Mouse (Mus musculus) lung, postnatal 36 days (tissue): ENCODE data around the gene Ppp2r2d.

Source experiments
- DNase-seq: peaks from one replicate; pipeline ENCODE4 v3.0.0; 2022; ENCODE audit warnings: mixed read lengths

Ppp2r2d gene

DNA sequence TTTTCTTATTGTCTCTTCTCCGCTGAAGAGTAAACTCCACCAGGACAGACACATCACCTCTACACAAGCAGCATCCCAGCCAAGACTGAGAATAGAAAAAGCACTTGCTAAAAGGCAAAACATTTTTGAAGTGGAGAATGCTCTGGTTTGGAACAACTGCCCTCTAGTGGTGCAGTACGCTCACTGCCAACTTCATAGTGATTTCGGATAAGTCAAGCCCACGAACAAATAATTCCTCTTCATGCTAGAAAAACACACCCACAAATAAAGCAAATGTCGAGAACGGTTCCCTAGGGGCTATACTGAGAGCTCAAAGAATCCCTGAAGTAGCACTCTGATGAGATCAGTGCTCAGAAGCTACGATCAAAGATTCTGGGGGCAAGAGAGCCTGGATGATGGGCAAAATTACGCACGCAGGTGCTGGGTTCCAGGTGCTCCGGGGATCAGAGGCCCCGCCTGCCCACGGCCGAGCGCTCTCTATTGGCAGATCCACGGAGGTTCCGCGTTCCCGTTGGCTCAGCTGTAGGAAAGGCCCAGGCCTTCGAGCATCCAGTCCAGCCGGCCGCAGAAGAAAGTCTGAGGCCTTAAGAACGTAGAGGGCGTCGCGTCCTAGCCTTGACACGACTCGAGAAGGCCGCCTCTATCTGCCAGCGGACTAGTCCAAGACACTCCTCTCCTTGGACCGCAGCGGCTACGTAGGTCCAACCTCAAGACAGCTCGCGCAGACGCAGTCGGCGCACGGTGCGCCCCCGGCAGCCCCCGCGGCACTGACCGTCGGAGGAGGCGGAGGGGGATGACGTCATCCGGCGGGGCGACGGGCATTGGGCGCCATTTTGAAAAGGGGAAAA is at the start of gene Ppp2r2d, which contains the start of gene Mapk1ip1:
Gene Ppp2r2d, plus strand, starts transcription at position 536 of the 848 bp plus-strand sequence.
Gene Mapk1ip1, minus strand, starts transcription at position 730 of the 848 bp plus-strand sequence.
- DNase-seq, result peak; percentile 97

DNA sequence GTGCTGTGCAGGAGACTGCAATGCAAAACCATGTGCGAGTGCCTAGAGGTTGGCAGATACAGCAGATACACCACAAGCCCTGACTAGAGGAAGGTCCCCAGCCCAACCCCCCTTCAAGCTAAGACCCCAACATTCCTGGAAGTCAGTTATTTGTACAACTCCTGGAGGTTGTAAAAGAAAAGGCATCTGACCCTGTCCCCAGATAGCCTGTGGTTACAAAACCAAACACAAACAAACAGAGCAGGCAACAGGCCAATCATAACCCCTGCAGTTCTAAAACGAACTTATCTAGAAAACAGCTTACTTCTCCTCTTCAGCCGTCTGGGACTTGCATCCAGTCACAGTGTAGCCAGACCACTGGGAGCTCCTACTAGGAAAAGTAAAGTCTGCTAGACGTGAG is 42.5 kb upstream of the Ppp2r2d start:
- DNase-seq, result no peak

DNA sequence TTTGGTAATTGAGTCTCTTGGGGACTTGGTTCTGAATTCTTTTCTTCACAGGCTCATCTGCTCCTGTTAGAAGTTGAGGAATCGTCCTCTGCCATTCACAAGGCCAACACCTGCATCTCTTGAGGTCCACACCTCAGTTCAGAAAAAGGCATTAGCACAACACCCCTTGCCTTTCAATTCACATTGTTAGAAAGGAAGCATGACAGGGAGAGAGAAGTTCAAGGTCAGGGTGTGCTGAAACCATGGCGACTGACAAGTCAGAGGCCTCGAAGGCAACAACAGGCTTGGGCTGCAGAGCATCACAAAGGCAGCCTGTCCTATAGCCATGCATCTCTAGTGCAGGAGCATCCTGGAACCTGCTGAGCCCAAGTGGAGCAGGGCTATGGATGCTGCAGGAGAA is 38.7 kb upstream of the Ppp2r2d start:
- DNase-seq, result no peak

DNA sequence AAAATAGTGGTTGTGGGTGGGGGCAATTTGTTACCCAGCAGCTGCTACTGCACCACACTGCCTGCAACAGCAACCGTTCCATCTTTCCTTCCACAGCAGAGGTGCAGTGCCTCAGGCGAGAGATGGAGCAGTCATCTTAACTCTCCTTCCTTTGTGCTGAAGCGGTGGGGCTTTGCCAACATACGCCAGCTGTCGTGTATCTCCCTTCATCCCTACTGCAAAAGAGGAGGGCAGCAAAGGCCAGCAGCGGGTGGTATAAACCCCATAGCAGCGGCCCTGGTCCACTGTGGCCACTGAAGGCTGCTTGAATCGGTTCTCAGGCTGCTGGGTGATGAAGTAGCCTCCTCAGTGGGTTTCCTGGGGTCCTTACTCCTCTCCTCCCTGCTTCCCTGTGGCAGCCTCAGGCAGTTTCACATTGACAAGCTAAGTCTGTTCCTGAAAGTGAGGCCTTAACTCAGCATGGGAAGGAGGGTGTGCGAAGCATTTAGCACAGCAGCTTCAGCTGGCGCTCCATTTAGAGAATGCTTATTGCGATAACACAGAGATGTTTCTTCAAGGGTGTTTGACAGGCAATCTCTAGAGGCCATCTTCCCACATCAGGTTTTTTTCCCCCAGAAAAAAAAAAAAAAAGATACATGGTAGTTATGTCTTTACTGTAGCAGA is 32.5 kb upstream of the Ppp2r2d start:
- DNase-seq, result no peak

DNA sequence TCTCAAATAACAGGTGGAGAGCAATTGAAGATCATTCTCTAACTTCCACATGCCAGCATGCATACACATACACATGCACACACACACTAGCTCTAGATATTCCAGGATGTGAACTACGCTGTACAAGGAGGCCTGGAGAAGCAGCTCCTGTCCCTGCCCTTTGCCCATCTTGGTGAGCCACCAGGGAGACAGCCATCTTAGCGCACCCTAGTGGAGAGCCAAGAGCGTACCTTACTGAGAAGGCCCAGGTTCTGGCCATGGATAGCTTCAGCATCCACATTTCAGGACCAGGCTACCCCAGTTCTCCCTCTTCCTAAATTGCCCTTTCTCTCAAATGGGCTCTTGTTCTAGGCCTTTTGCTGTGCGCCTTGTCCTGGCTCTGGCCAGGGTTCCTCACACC is 27.6 kb upstream of the Ppp2r2d start:
- DNase-seq, result peak; percentile 11

DNA sequence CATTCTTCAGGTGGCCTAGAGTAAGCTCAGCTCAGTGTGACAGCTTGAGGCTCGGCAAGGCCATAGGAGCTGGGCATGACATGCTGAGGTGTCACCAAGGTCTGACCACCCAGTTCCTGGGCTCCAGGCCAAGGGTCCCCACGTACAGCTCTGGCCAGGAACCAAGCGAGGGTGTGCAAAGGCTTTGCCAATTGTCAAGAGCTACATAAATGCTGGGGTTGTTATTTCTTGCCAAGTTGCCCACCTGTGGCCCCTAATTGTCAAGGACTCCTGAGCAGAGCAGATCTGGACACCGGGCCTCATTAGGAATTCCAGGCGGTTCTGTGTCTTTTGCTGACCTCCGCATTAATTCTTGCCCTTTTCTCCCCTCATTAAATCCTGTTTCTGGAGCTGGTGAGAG is 21.5 kb upstream of the Ppp2r2d start:
- DNase-seq, result no peak

DNA sequence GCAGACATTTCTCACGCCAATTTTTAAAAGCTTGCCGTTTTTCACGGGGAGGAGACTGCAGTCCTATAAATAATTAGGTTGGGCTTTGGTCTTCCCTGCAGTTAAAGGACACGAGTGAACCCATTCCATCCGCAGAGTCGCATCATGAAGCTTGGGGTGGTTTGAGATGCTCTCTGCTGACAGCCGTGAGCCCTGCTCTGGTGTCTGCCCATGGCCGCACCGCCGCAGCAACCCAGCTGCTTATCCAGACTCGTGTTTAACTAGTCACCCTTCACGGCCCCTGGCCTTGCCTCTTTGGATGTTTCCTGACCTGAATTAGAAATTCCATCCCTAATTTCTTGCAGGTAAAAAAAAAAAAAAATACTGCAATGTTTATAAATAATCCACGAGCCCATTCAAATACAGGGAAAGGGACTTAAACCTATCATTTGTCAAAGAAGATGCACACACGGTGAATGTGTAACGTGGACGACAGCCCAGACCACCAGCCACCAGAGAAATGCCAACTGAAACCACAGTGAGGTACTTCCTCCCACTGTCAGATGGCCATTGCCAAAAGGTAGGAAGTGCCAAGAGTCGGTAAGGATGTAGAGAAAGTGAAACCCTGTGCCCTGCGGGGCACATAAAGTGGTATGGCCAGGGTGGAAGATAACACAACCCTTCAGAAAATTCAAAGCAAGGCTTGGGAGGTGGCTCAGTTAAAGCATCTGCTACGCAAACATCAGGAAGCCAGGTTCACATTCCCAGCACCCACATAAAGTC is 20.7 kb upstream of the Ppp2r2d start:
- DNase-seq, result no peak

DNA sequence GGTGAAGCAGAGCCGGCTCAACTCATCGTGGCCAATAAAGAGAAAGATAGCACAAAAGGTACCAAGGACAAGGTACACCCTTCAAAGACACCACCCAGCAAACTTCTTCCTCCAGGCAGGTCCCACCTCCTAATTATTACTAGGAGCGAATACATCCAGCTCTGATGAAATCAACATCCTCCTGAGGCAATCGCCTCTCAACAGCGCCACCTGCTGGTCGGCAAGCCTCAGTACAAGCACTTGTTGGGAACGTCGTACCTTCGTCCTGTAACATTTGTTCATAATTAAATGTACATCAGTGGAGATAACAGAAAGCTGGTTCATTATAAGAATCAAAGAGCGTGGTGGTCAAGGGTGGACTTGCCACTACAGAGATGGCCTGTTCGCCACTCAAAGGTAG is 18.1 kb upstream of the Ppp2r2d start:
- peak; percentile 63 for DNase-seq

DNA sequence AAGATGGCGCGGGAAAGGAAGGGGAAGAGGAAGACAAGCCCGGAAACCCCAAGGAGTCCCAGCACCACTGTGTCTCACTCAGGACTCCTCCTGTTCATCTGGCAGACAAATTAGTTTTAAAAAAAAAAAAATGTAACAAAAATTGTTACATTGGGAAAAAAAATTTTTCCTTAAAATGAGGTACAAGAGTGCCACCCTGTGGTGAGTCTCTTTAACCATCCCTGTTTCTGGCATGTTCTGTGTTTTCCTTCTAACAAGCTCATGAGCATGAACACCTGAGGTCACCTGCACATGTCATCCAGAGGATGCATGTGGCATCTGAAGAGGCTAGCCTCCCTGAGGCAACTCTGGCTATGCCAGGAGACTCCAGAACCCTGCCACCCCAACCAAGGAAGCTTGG is 10.9 kb upstream of the Ppp2r2d start:
- no peak for DNase-seq

DNA sequence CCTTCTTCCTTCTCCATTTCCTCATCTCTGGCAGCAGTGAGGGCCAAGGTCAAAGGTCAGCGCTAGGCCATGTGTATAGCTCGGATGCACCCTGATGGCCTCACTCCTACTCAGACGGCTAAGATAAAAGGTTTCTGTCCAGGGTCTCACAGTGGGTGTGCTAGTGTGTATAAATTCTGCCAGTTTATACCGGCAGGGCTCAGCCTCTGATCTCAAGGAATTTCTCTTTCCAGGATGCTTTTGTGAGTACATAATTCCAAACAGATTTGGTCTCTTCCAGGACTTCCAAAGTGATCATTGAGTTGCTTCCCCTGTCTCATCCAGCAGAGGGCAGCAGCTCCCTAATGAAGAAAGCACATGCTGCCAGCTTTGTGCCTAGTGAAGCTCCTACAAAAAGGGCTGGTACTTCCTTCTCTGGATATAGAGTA is 5.3 kb upstream of the Ppp2r2d start:
- peak; percentile 90 for DNase-seq

DNA sequence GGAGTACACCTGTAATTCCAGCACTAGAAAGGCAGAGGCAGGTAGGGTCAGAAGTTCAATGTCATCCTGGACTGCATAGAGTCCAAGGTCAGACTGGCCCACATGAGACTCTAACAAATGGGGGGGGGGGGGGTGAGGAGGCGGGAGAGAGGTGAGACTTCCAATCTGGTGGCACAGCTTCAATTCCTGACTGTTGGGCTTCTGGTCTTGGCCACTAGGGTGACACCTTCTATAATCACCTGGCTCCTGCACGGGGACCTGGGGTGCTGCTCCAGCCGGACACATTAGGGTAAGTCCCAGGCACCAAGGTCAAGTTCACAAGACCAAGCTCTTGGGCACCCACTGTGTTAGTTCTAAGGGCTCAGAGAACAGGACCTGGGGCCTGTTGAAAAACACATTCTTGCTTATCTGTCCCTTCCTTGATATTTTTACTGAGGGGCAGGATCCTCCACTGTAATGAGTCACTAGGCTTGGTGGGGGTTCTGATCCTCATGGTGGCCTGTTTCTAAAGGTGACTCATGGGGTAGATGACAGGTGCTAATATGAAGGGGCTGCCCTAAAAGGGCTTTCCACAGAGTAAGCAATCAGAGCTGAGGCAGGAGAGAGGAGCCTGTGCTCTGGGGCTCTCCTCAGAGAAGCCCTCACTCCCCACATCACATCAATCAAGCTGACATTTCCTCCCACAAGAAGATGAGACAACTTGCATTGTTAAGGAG is 4.3 kb upstream of the Ppp2r2d start:
- no peak for DNase-seq

DNA sequence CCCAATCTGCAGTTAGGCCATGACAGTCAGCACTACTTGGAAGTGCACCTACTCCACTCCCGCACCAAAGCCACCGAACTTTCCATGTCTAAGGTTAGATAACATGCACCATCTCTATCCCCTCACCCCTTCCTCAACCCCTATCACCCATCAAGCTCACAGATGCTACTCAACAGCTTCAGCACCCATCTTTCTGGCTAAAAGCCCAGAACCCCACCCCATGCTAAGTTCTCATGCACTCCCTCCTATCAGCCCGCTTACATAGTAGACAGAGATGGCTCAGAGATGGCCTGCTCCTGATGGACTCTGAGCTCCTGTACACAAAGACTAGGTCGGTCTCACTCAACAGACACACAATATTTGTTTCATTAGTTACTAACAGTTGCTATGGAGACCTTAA is 2.5 kb upstream of the Ppp2r2d start:
- no peak for DNase-seq

DNA sequence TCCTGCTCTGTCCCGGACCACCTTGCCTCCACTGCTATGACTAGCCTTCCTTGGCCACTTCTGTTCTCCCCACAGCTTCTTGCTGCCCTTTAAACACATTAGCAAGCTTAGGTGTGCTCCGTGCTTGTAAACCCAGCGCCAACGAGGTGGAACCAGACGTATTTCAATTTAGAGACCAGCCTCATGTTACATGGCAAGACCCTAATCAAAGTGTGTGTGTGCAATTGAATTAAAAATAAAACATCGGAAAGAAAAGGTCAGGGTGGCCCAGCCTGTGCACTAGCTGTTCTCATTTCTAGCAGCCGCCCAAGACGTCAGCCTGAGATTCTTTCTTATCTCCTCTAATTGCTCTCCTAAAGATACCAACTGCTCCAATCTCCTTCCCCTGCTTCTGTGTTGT is 768 bp upstream of the Ppp2r2d start:
- DNase-seq, result no peak

DNA sequence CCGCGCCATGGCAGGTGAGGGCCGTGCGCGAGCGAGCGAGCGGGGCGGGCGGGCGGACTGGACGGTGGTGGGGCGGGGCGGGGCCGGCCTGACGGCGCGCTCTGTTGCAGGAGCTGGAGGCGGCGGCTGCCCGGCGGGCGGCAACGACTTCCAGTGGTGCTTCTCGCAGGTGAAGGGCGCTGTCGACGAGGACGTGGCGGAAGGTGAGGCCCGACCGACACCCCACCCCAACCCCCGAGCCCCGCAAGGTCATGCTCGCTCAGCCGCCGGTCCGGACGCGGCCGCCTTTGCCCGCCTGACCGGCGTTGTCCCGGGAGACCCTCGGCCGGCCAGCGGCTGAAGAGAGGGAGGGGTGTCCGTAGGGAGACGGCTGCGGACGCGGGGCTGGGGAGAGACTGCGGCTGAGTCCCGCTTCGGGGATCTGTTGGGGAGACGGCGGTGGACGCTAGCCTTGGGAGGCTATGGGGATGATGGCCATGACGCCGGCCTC is 668 bp downstream of the Ppp2r2d start:
- peak; percentile 58 for DNase-seq

DNA sequence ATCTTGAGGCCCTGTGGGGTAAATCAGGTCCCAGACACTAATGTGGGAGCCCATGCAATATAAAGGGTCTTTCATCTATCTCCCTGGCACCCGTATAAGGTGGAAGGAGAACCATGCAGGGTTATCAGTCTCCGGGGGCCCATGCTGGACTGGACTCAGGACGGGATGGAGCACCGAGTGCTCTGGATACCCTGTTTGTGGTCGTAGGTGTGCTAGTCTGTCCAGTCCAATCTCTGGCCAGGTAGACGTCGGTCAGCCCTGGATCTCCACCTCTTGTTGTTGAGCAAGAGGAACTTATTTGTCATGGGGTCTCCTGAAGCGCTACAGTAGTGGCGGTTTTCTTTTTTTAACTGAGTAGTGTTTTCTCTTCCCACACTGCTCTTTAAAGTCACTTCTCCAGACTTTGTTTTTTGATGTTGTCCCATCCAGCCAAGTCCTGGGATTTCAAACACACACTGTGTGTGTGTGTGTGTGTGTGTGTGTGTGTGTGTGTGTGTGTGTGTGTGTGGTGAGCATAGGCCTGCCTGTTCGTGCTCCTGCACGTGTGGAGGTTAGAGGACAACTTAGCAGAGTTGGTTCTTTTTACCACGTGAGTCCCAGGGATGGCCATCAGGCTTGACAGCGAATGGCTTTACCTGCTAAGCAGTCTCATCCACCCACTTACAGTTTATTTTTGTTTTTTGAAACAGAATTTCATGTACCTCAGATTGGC is 1.6 kb downstream of the Ppp2r2d start:
- DNase-seq, result no peak

DNA sequence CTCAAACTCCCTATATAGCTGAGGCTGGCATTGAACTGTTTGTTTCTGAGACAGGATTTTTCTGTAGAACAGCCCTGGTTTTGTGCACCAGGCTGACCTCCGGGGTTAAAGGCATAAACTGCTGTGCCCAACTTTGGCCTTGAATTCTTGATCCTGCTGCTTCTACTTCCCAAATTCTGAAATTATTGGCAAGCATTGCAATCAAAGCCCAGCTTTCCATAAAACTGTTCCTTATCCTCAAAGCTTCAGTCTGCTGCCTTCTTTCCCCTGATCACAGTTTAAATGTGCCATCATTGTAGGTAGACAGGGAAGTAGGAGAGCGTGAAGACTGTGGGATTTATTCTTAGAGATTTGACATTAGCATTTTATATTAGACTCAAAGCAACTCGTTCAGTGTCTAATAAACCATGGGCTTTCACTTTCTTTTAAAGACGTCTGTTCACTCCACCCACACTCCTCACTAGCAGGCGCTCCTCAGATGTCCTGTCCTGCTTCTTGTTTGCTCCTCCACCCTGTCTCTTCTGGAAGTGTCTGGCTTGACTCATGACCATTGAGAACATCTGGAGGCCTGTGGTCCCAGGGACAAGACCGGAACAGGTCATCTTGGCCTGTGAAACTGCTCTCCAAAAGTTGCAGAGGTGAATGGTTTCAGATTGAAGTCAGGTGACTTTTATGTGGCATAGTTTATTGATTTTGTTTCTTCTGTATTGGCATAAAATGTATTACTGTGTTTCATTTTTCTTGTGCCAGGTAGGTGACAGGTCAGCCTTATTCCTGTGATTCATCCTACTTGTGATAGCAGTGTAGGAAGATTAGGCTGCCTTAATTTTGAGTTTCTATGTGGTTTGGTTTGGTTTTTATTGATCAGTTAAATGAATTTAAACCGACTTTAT is 2.4 kb downstream of the Ppp2r2d start:
- DNase-seq, result no peak

DNA sequence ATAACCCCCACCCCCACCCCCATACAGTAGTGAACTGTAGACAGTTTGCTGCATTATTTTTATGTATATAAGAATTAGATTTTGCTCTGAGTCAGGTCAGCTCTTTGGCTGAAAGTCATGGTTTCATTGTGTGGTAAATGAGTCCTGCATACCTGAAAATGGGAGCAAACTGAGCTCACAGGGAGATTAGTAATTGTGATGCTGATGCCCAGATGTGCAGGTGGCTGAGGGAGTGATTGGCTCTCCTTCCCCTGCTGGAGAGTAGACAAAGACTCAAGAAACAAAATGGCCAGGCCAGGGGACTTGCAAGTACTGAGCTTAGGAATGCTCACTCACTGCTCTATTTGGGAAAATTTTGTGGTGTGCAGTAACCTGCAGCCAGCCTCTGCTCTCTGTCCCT is 4.2 kb downstream of the Ppp2r2d start:
- DNase-seq, result no peak

DNA sequence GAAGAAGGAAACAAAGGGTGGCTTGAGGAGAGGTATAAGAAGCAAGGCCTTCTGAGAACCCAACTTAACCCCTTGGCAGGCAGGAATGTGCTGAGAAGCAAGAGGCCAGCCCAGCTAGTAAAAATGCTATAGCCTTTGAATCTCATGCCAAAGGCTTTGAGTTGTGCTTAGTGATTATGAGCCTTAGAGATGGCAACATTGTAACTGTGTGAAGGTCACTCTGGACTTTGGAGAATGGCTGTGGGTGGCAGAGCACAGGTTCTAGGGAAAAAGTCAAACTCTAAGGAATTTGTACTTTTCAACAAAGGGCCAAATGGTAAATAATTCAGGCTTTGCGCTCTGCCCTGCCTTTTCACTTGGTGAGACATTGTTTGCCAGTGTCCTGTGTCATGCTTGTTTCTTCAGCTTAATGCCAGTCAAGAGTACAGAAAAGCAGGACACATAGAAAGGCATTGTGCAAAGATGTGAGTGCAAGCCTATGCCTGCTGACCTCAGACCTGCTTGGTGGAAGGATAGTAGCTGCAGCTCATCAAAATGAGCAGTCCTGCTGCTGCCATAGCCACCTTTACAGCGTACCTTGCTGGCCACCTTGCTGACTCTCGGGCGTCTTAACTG is 7.6 kb downstream of the Ppp2r2d start:
- DNase-seq, result no peak

DNA sequence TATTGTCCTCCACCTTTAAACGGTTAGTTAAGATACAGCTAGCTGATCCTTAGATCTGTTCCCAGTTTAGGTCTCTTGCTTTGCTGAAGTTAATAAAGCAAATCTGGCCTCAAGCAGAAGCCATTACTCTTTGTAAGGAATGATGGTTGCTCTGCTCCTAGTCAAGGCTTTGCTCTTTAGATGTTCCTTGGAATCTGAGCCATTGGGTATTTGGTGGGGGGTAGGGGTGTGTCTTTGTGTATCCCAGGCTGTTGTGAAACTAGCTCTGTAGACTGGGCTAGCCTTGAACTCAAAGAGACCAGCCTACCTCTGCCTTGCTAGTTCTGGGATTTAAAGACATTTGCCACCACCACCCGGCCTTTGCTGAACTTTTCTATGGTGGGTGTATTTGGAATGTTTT is 8.3 kb downstream of the Ppp2r2d start:
- DNase-seq, result no peak

DNA sequence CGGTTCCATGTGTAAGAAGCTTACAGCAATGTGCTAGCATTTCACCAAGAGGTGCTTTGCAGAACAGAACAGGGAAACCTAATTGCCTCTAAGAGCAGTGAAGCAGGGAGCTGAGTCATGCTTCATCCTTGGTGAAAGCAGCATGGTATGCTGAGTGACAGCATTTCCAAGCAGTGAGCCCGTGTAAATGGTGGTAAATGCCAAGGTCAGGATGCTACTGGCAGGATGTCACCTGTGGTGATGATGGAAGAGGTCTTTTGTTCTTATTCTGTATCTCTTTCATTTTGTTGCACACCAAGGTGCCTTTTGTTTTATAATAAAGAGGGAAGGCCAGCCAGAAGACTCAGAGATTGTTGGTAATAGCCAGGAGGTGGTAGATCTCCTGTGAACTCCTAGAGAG is 10.8 kb downstream of the Ppp2r2d start:
- no peak for DNase-seq
